Mouse (Mus musculus) limb, embryonic 15.5 days (tissue): Measurements from ENCODE around the gene Mphosph6. TPM values are rescaled to one million over a fixed set of nuclear protein-coding genes. Genes with fewer than 3 reads are reported as not detected.

Source experiments
- ATAC-seq: fragments of 200-750 bp; cut with Nextera tagmentation; 2 replicates; pipeline ENCODE4 v1.8.0; 2017; ENCODE audit warnings: low read depth, moderate TSS enrichment; ENCODE audit not compliant: insufficient number of reproducible peaks, low FRiP score, low TSS enrichment
- H3K27ac ChIP-seq: fragments of 300-500 bp; sonication (generic); 2 replicates; pipeline ENCODE4 v1.5.1; 2015; ENCODE audit warnings: moderate library complexity, mild to moderate bottlenecking, inconsistent platforms
- H3K27me3 ChIP-seq: fragments of 300-500 bp; sonication (generic); 2 replicates; pipeline ENCODE4 v1.6.1; 2015; ENCODE audit warnings: inconsistent platforms
- H3K36me3 ChIP-seq: fragments of 300-500 bp; sonication (generic); 2 replicates; pipeline ENCODE4 v1.6.1; 2015; ENCODE audit warnings: inconsistent platforms
- H3K4me1 ChIP-seq: fragments of 300-500 bp; sonication (generic); 2 replicates; pipeline ENCODE4 v1.6.1; 2015; ENCODE audit warnings: inconsistent platforms
- H3K4me2 ChIP-seq: fragments of 300-500 bp; sonication (generic); 2 replicates; pipeline ENCODE4 v1.6.1; 2015; ENCODE audit warnings: mild to moderate bottlenecking, inconsistent platforms
- H3K4me3 ChIP-seq: fragments of 300-500 bp; sonication (generic); 2 replicates; pipeline ENCODE4 v1.5.1; 2015; ENCODE audit warnings: mild to moderate bottlenecking, inconsistent platforms
- H3K9ac ChIP-seq: fragments of 300-500 bp; sonication (generic); 2 replicates; pipeline ENCODE4 v1.6.1; 2015; ENCODE audit warnings: inconsistent platforms
- H3K9me3 ChIP-seq: fragments of 300-500 bp; sonication (generic); 2 replicates; pipeline ENCODE4 v1.6.1; 2016; ENCODE audit warnings: inconsistent platforms
- WGBS: fragments of 180-500 bp; shearing (Covaris S2); methylation state at CpG from one replicate; pipeline ENCODE4 v1.1.7; 2015; 5-methylcytosine and 5-hydroxymethylcytosine counted together
- polyA plus RNA-seq: library from polyadenylated mRNA; unstranded; fragments of >200 nt; fragmentation: Nextera tagmentation; extraction: Ambion mirVana; gene quantifications from 2 replicates; pipeline ENCODE4 v1.2.1, GENCODE M21; 2015

Mphosph6 gene
- polyA plus RNA-seq, 1 experiment from 2014 or later, result 56.7 TPM

DNA sequence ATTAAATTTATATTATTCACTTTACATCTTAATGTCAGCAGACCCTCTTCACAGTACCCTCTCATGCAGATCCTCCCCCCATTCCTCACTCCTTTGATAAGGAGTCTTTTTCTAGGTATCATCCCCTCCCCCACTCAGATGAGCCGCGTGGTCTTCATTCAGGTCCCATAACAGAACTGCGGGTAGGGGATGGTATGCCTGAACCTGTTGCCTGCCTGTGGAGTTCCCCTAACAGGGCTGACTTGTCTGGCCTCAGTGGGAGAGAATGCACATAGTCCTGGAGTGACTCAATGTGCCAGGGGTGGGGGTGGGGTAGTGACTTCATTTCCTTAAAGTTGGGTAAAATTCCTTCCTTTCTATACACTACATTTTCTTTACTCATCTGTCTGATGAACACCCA is 15.3 kb downstream of the Mphosph6 start:
- Histone ChIP-seq H3K4me3 (no peak overlapping the region), H3K4me2 (no peak overlapping the region), H3K9ac (no peak overlapping the region), H3K27me3 (no peaks in the 10 kb centered on the region), H3K27ac (no peak overlapping the region), H3K36me3 (peaks cover 39% of the 10 kb centered on the region), H3K9me3 (no peaks in the 10 kb centered on the region), H3K4me1 (no peaks in the 10 kb centered on the region)
- ATAC-seq, result no peak
- WGBS, result 83% methylated on average over 3 of the region's 3 CpGs

- no peak overlapping the region for H3K27ac ChIP-seq
- H3K9ac ChIP-seq, result no peak overlapping the region
- peaks cover 8% of the 10 kb centered on the region for H3K36me3 ChIP-seq
- 92% methylated on average over 7 of the region's 7 CpGs for WGBS
- no peaks in the 10 kb centered on the region for H3K9me3 ChIP-seq
- no peak for ATAC-seq
- H3K4me1 ChIP-seq, result no peaks in the 10 kb centered on the region
- no peak overlapping the region for H3K4me3 ChIP-seq
- H3K27me3 ChIP-seq, result no peaks in the 10 kb centered on the region
- no peak overlapping the region for H3K4me2 ChIP-seq
Measured at GRCm38 (mm10) chr8:117783021-117783420, 18.7 kb downstream of the Mphosph6 start.

DNA sequence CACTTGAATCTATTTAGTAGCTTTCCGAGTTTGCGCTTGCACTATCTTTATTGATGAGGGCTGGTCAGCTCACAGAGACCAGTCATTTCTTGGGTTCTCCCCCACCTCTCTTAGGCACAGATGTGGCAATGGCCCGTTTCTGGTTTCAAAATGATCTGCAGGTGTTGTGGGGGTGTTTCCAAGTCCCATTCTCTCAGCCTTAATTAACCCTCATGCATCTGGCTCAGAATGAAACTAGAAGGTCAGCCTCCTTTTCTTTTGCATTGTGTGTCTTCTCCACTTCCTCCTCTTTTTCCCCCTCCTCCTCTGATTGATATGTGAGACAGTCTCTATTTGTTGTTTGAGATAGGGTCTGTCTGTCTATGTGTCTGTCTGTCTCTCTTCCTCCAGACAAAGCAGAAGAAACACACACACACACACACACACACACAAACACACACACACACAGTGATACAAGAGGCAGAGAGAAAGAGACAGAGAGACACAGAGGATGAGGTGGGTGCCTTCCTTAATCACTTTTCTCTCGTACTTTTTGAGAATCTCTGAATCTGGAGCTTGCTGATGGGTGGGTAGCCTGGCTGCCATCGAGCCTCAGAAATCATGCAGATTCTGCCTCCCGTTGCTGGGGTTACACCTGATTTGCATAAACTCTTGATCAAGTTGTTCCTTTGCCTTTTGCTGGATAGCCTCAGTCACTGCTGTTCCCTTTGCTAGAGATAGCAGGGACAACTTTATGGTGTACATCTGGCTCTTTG is 20.2 kb downstream of the Mphosph6 start:
- no peak for ATAC-seq

DNA sequence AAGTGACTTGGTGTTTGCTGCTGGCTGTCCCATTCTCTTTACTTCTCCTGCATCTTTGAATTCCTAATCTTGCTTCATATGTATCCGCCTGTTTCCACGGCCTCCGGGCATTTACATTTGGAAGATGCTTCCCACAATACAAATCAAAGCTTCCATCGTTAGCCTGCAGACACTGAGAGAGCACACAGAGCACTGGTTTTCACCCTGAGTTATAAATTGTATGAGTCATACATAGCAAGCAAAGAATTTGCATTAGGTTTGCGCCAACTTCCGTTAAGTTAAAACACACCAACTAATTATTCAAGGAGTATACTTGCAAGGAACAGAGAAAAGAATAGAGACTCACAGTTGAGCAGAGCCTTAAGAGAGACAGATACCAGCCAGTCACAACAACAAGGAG is 22.4 kb downstream of the Mphosph6 start:
- ATAC-seq, result no peak
- Histone ChIP-seq H3K9me3 (no peaks in the 10 kb centered on the region), H3K4me3 (no peak overlapping the region), H3K27me3 (no peaks in the 10 kb centered on the region), H3K36me3 (no peaks in the 10 kb centered on the region), H3K9ac (no peak overlapping the region), H3K4me1 (no peaks in the 10 kb centered on the region), H3K27ac (no peak overlapping the region), H3K4me2 (no peak overlapping the region)
- WGBS, result 68% methylated on average over 6 of the region's 6 CpGs

More for the DNA sequence above, 20.2 kb downstream of the Mphosph6 start:
- no peak overlapping the region for H3K4me2 ChIP-seq
- WGBS, result 53% methylated on average over 6 of the region's 6 CpGs
- no peak overlapping the region for H3K9ac ChIP-seq
- H3K27me3 ChIP-seq, result no peaks in the 10 kb centered on the region
- H3K4me3 ChIP-seq, result no peak overlapping the region
- no peak overlapping the region for H3K27ac ChIP-seq
- no peaks in the 10 kb centered on the region for H3K4me1 ChIP-seq
- no peaks in the 10 kb centered on the region for H3K36me3 ChIP-seq
- no peaks in the 10 kb centered on the region for H3K9me3 ChIP-seq

- 58% methylated on average over 11 of the region's 11 CpGs for WGBS
- no peak overlapping the region for H3K4me3 ChIP-seq
Measured at GRCm38 (mm10) chr8:117778531-117779322, 23.0 kb downstream of the Mphosph6 start.

GRCm38 (mm10) chr8:117776075-117776474 is 25.7 kb downstream of the Mphosph6 start:
- Histone ChIP-seq H3K27ac (no peak overlapping the region), H3K4me2 (no peak overlapping the region), H3K9me3 (no peaks in the 10 kb centered on the region), H3K36me3 (no peaks in the 10 kb centered on the region), H3K4me3 (no peak overlapping the region), H3K4me1 (no peaks in the 10 kb centered on the region), H3K9ac (no peak overlapping the region), H3K27me3 (no peaks in the 10 kb centered on the region)
- ATAC-seq, result no peak
- WGBS, result 80% methylated on average over 10 of the region's 10 CpGs

More at GRCm38 (mm10) chr8:117778531-117779322, 23.0 kb downstream of the Mphosph6 start:
- H3K36me3 ChIP-seq, result no peaks in the 10 kb centered on the region
- H3K4me2 ChIP-seq, result no peak overlapping the region
- no peak overlapping the region for H3K27ac ChIP-seq
- no peak for ATAC-seq
- H3K9me3 ChIP-seq, result no peaks in the 10 kb centered on the region
- H3K4me1 ChIP-seq, result no peaks in the 10 kb centered on the region
- H3K27me3 ChIP-seq, result no peaks in the 10 kb centered on the region
- H3K9ac ChIP-seq, result no peak overlapping the region

DNA sequence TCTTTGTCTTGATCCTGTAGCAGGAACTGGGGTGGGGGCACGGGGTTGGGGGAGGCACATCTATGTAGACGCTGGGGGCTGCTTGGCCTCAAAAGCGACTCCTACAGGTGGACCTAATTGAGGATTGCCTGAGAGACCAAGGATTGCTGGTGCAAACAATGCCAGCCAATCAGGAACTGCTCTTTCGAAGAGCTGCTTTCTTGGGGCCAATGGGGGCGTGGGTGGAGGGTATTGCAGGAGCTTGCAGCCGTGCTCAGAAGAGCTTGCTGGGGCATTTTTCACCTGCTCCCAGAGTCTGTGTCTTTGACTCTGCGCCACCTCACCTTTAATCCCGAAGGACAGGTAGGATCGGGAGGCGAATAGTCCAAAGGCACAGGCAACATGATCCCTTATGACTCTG is 26.1 kb downstream of the Mphosph6 start:
- no peak overlapping the region for H3K9ac ChIP-seq
- no peaks in the 10 kb centered on the region for H3K4me1 ChIP-seq
- no peak overlapping the region for H3K4me2 ChIP-seq
- WGBS, result 41% methylated on average over 10 of the region's 10 CpGs
- H3K27ac ChIP-seq, result no peak overlapping the region
- no peak for ATAC-seq
- H3K4me3 ChIP-seq, result no peak overlapping the region
- H3K27me3 ChIP-seq, result no peaks in the 10 kb centered on the region
- H3K36me3 ChIP-seq, result no peaks in the 10 kb centered on the region
- no peaks in the 10 kb centered on the region for H3K9me3 ChIP-seq

- Histone ChIP-seq H3K9me3 (no peaks in the 10 kb centered on the region), H3K36me3 (no peaks in the 10 kb centered on the region), H3K9ac (no peak overlapping the region), H3K4me2 (no peak overlapping the region), H3K27me3 (no peaks in the 10 kb centered on the region), H3K4me1 (no peaks in the 10 kb centered on the region), H3K4me3 (no peak overlapping the region), H3K27ac (no peak overlapping the region)
- WGBS, result 48% methylated on average over 2 of the region's 2 CpGs
- ATAC-seq, result no peak
Measured at GRCm38 (mm10) chr8:117772597-117772996, 29.1 kb downstream of the Mphosph6 start.

DNA sequence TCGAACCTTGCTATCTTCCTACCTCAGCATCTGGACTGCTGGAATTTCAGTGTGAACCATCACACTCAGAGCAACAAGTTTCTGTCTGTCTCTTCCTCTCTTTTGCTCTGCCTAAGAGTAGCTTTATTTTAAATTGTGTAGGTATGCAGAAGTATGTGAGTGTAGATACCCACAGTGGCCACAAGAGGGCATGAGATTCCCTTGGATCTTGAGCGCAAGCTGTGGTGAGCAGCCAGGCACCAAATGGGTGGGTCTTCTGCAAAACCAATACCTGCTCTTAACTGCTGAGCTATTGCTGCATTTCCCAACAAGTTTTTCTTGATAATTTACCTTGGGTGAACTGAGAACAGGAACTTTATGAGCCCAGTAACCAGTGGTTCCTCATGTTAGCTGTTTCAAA is 29.6 kb downstream of the Mphosph6 start:
- Histone ChIP-seq H3K27me3 (no peaks in the 10 kb centered on the region), H3K4me3 (no peak overlapping the region), H3K27ac (no peak overlapping the region), H3K4me1 (no peaks in the 10 kb centered on the region), H3K36me3 (no peaks in the 10 kb centered on the region), H3K9ac (no peak overlapping the region), H3K4me2 (no peak overlapping the region), H3K9me3 (no peaks in the 10 kb centered on the region)
- 61% methylated on average over 2 of the region's 2 CpGs for WGBS
- no peak for ATAC-seq

DNA sequence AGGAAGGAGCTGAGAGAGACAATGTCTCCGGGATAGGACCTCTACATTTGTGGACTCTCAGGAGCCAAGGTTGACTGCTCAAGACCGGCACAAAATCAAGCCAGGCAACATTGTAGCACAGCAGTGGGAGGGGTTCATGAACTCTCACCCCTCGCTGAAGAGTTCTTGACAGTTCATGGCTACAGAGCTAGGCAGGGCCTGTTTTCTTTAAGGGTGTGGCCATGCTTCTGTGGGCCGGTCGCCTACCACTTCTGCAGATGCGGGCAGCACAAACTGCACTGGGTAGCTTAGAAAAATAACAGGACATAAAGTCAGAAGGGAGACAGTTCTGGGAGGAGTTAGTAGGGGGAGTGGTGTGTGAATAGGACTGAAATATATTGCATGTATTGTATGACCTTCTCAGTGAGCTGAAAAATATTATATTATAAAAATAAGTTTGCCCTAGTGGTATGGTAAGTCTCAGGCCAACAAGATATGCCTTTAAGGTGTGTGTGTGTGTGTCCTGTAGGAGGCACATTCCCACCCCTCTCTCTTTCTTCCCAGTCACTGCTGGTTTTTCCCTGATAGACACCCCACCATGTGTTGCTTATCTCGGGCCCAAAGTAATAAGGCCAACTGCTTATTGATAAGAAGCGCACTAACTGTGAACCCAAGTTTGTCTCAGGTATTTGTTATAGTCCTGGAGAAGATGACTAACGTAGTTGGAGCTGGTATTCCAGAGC is 30.5 kb downstream of the Mphosph6 start:
- H3K4me2 ChIP-seq, result no peak overlapping the region
- H3K36me3 ChIP-seq, result no peaks in the 10 kb centered on the region
- no peaks in the 10 kb centered on the region for H3K27me3 ChIP-seq
- H3K9ac ChIP-seq, result no peak overlapping the region
- no peak overlapping the region for H3K4me3 ChIP-seq
- H3K9me3 ChIP-seq, result no peaks in the 10 kb centered on the region
- 75% methylated on average over 9 of the region's 9 CpGs for WGBS
- no peaks in the 10 kb centered on the region for H3K4me1 ChIP-seq
- H3K27ac ChIP-seq, result no peak overlapping the region
- ATAC-seq, result no peak

GRCm38 (mm10) chr8:117768971-117769370 is 32.8 kb downstream of the Mphosph6 start:
- Histone ChIP-seq H3K9ac (no peak overlapping the region), H3K36me3 (no peaks in the 10 kb centered on the region), H3K4me3 (no peak overlapping the region), H3K9me3 (no peaks in the 10 kb centered on the region), H3K4me2 (no peak overlapping the region), H3K27ac (no peak overlapping the region), H3K27me3 (no peaks in the 10 kb centered on the region), H3K4me1 (no peaks in the 10 kb centered on the region)
- WGBS, result 80% methylated on average over 7 of the region's 7 CpGs
- no peak for ATAC-seq

- 75% methylated on average over 5 of the region's 5 CpGs for WGBS
- no peak for ATAC-seq
- no peaks in the 10 kb centered on the region for H3K36me3 ChIP-seq
Measured at GRCm38 (mm10) chr8:117765947-117766346, 35.8 kb downstream of the Mphosph6 start.

More at GRCm38 (mm10) chr8:117765947-117766346, 35.8 kb downstream of the Mphosph6 start:
- no peak overlapping the region for H3K4me2 ChIP-seq
- no peaks in the 10 kb centered on the region for H3K4me1 ChIP-seq
- H3K9me3 ChIP-seq, result no peaks in the 10 kb centered on the region
- no peak overlapping the region for H3K4me3 ChIP-seq
- H3K9ac ChIP-seq, result no peak overlapping the region
- H3K27me3 ChIP-seq, result no peaks in the 10 kb centered on the region
- no peak overlapping the region for H3K27ac ChIP-seq
